Mouse (Mus musculus): ENCODE results near the gene 4933428G20Rik.

The 4933428G20Rik gene

DNA sequence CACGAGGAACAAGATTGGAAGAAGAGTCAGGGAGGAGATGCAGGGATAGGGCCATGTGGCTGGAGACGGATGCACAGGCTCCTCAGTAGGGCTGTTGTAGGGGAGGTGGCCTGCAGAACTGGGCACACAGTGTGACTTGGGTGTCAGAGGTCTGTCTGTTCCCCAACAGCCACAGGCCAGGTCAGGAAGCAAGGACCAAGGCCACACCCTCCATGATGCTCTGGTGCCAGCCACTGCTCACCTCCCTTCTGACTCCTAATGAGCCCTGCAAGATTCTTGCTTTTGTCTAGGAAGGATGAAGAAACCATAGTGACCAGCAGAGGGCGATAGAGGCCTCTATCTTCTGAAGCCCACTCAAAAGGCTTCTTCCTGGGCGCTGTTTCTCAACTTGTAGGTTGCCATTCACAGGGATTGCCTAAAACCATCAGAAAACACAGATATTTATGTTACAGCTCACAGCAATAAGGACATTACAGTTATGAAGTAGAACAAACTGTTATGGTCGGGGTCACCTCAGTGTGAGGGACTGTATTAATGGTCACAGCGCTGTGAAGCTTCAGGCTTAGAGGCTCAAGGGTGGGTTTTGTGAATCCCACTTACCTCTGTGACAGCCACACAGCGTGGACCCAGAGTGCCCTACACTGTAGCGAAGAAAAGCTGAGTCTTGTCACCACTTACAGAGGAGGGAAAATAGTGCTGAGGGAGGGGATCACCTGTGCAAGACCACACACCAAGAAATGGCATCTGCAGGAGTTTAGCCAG, 23.6 kb downstream of the 4933428G20Rik start:
- in situ Hi-C loops (cut with MboI; ENCODE audit: unreplicated experiment in 2 of 2) = loop anchor here (5.0 to 10.0 kb wide), 2 partner anchors 146 to 218 kb away; no protein-coding TSS in a partner anchor

DNA sequence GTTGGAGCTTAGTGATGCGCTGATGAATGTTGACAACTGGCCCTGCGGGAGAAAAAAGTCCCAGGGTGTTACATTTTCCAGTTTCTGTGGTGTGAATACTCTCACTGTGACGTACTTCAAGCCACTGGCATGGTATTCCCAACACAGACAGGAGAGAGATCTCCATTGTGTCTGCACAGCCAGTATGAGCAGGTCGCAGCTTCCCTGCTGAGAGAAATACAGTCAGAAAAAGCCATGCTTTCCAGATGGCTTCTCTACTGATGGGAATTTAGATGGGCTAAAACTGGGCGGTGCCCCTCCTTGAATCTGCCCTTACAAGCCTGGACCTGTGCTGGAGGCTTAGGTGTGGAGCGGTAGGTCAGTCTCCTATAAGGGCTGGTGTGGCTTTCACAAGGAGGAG, 28.9 kb downstream of the 4933428G20Rik start:
- in situ Hi-C loops (cut with MboI; ENCODE audit: unreplicated experiment in 2 of 2) = loop anchor here (5.0 to 10.0 kb wide), 4 partner anchors 59 to 224 kb away; partner anchors contain the start of gene Socs7 (in 2 of the 2)

DNA sequence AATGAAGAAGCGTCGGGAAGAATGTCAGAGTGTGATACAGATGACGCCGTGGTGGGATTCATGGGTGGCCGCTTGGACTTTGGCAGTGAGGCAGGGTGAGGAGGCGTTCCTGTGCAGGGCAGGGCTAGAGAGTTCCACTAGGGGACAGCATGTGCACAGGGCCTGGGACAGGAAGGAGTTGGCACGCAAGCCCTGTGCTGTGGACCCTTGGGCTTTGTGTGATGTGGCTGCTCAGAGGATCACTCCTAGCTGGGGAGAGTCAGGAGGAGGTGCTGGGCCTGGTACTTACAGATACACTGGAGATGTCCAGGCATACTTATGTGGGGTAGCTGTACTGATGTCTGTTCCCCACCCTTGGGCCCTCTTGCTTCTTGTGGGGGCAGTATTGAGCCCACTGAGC, 30.3 kb downstream of the 4933428G20Rik start:
- in situ Hi-C loops (cut with MboI; ENCODE audit: unreplicated experiment in 2 of 2) = loop anchor here (5.0 to 10.0 kb wide), 4 partner anchors 58 to 225 kb away; partner anchors contain the start of gene Socs7 (in 2 of the 2)

DNA sequence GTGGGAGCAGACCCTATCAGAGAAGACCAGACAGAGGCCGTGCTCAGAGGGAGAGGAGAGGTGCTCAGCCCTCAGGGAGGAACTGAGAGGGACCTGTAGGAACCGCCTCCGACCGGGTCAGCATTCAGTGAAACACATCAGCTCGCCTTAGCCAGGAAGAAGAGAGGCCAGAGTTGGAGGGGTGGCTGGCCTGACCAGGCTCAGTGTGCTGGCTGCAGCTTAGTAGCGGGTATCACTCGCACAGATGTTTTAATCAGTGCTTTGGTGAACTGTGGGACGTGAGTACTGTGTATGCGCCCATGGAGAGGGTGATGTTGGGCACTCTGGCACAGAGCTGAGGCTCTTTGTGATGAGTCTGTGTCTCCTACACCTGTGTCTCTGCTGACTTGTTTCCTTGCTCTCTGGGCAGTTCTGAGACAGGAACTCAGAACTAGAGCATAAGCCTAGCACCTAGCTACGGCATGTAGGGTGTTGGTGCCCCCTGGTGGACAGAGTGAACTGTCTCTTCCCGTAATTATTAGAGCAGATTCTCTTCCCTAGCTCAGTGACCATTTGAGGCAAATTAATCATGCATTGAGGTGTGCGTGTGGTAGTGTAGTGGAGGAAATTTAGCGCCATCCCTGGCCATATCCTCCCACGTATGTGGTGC, 31.4 kb downstream of the 4933428G20Rik start:
- in situ Hi-C loops (cut with MboI; ENCODE audit: unreplicated experiment in 2 of 2) = no loop called here

DNA sequence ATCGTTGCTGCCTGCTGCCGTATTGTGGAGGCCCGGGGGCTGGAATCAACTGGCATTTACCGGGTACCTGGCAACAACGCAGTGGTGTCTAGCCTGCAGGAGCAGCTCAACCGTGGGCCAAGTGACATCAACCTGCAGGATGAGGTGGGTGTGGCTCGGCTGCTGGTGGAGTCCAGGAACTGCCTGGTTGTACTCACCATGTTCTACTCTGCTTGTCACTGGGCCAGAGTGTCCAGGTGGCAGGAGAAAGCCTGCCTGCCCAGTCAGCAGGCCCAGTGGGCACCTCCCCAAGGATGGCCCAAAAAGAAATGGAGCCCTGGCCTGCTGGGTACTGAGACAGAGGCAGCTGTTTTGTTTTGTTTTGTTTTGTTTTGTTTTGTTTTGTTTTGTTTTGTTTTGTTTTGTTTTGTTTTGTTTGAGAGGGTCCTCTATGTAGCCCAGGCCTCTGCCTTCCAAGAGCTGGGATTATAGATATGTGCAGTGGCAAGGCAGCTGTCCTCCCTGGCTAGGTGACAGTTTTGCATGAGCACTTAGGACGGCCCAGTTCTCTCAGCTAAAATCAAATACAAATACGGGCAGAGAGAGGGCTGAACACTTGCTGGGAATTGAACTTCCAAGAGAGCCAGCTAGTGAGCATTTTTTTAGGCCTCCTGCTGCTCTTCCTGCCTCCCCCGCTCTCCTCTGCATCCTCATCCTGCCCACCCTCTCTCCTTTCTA, 33.5 kb downstream of the 4933428G20Rik start:
- in situ Hi-C loops (cut with MboI; ENCODE audit: unreplicated experiment in 2 of 2) = no loop called here

DNA sequence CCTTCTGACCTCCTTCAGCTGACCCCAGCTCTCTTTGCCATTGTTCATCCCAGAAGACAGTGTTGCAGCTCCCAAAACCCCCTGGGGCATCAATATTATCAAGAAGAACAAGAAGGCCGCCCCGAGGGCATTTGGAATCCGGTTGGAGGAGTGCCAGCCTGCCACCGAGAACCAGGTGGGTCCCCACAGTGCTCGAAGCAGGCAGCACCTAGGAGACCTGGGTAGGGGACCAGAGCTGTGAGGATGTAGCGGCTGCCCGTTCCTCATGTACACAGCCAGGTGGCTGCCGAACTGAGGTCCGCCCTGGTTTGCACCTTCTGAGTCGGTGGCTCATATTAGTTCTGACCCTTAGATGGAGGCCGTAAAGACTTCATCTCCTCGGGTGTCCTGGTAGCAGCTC, 34.2 kb downstream of the 4933428G20Rik start:
- in situ Hi-C loops (cut with MboI; ENCODE audit: unreplicated experiment in 2 of 2) = no loop called here

DNA sequence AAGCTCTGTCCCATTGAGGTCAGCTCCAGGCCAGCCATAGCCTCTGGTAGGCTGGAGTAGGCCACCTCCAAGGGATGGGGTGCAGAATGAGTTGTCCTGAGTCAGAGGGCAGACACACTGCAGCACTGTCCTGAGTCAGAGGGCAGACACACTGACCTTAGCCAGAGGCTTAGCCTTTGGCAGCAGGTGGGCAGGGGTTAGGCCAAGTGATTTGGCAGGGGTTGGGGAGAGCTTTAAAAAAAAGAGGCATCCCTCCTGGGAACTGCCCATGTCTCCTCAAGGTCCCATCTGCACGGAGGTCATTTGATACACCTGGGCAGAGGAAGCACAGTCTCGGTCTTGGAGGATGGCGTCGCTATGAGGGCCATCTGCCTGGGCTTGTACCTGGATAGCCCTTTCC, 36.1 kb downstream of the 4933428G20Rik start:
- in situ Hi-C loops (cut with MboI; ENCODE audit: unreplicated experiment in 2 of 2) = no loop called here

DNA sequence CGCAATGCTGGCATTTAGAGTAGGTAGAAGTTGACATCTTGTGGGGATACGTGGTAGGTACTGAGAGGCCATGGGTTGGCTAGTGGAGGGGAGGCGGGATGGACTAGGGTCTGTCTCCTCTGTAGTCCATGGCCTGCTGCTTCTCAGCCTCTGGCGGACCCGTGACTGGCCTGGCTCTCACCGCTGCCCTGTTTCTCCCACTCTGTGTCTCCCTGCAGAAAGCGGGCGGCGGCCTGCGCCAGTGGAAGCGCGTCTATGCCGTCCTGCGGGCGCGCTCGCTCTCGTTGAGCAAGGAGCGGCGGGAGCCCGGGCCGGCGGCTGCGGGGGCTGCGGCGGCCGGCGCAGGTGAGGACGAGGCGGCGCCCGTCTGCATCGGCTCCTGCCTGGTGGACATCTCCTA, 37.0 kb downstream of the 4933428G20Rik start:
- in situ Hi-C loops (cut with MboI; ENCODE audit: unreplicated experiment in 2 of 2) = no loop called here

DNA sequence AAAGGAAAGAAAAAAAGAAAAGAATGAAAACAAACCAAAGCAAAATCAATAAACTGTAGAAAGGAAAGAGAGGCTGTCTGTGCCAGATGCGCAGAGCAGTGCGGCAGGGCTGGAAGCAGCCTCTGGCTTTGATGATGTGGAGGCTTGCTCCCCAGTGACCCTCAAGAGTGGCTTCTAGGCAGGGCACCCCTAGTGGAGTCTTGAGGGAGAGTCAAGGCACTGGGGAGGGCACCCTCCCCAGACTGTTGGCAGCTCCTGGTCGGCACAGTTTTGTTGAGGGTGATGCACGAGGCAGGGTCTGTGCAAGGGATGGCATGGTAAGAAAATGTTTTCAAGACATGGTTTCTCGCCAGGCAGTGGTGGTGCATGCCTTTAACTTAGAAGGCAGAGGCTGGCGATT, 37.6 kb downstream of the 4933428G20Rik start:
- in situ Hi-C loops (cut with MboI; ENCODE audit: unreplicated experiment in 2 of 2) = no loop called here

DNA sequence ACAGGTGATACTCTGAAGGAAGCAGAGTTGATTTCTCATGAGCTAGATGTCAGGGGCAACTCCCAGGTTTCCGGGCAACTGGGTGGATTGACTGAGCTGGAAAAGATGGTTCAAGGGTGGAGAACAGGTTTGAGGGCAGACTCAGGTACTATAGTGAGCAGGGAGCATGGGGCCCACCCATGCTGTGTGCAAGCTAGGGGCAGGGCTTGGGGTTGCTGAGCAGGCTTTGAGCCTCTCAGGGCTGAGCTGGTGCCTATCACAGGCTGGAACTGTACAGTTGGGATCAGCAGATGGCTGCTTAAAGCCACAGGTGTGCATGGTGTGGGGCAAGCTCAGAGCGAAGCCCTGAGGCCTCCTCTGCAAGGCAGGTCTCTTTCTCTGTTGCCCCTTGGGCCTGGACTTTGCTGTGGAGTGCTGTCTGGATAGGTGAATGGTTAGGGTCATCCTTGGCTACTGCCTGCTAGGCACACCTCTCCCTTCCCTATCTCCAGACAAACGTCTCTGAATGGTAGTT, 38.8 kb downstream of the 4933428G20Rik start:
- in situ Hi-C loops (cut with MboI; ENCODE audit: unreplicated experiment in 2 of 2) = no loop called here

DNA sequence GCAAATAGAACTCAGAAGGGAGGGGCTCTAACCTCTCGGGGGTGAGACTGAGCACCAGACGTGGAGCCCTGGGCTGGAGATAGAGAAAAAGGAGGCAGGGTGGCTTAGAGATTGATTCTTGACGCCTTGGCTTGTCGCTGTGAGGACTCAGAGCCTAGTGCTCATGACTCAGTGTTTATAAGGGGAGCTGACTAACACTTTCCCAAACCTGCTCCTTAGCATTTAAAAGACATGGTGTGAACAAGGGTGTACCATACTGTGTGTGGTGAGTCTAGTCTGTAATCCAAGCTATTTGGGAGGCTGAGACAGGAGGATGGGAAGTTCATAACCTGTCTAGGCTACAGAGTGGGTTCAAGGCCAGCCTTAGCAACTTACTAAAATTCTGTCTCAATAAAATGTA, 43.0 kb downstream of the 4933428G20Rik start:
- in situ Hi-C loops (cut with MboI; ENCODE audit: unreplicated experiment in 2 of 2) = no loop called here

DNA sequence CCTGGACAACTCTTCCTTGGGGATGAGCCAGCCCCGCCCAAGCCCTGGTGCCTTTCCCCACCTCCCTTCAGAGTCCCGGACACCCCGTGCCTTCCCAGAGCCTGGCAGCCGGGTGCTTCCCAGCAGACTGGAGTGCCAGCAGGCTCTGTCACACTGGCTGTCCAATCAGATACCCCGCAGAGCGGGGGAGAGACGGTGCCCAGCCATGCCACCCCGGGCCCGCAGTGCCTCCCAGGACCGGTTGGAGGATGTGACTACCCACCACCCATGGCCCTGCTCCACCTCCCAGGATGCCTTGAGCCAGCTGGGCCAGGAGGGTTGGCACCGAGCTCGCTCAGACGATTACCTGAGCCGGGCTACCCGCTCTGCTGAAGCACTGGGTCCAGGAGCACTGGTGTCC, 48.5 kb downstream of the 4933428G20Rik start:
- in situ Hi-C loops (cut with MboI; ENCODE audit: unreplicated experiment in 2 of 2) = no loop called here

DNA sequence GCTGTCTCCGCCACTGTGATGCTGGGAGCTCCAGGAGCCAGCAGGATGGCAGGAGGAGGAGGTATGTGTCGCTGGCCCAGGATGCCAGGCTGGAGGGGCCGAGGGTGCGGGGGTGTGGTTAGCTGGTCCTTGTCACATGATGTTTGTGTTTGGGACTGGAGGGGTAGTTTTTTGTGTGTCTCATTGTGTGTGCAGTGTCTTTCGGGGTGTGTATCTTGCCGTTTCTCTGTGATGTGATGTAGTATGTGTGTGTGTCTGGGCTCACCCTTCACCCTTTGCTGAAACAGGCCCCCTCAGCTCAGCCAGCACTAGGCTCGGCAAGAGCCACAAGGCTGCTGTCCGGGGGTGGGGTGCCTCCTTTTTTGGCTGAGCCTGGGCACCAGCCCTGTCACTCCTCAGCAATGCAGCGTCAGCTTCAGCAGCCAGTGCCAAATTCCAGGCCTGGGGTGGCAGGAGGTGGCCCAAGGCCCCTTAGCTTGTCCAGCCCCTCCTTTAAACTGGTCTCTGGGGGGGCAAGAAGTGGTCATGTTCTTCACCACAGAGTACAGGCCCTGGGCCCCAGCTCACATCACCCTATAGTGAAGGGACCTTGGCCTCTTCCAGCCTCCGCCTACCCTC, 49.7 kb downstream of the 4933428G20Rik start:
- in situ Hi-C loops (cut with MboI; ENCODE audit: unreplicated experiment in 2 of 2) = no loop called here

DNA sequence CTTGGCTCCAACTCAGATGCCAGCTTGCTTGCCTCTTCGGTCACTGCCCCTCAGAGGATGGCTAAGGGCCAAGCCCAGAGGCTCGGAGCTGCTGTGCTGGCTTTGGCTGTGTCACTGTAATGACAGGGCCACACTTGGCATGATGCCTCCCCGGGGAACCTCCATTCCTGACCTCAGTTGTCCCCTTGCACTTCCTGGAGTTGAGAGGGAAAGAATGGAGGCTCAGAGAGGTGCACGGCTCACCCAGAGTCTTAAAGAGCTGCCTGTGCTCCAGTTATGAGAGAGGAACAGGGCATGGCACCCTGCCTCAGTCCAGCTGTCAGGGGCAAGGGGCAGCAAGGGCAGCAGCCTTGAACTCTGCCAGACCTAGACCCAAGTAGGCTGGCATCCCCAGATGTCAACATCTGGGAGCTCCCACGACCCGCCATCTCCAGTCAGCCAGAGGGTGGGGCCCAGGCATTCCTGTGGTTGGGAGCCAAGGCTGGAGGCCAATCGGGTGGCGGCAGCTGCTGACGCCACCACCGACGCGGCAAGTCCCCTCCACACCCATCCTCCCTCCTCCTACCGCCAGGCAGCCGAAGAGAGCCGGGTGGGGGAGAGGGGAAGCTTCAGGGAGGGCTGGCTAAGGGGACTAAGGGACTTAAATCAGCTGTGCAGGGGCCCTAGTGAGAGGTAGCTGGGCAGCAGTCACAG, 50.4 kb downstream of the 4933428G20Rik start:
- in situ Hi-C loops (cut with MboI; ENCODE audit: unreplicated experiment in 2 of 2) = no loop called here

DNA sequence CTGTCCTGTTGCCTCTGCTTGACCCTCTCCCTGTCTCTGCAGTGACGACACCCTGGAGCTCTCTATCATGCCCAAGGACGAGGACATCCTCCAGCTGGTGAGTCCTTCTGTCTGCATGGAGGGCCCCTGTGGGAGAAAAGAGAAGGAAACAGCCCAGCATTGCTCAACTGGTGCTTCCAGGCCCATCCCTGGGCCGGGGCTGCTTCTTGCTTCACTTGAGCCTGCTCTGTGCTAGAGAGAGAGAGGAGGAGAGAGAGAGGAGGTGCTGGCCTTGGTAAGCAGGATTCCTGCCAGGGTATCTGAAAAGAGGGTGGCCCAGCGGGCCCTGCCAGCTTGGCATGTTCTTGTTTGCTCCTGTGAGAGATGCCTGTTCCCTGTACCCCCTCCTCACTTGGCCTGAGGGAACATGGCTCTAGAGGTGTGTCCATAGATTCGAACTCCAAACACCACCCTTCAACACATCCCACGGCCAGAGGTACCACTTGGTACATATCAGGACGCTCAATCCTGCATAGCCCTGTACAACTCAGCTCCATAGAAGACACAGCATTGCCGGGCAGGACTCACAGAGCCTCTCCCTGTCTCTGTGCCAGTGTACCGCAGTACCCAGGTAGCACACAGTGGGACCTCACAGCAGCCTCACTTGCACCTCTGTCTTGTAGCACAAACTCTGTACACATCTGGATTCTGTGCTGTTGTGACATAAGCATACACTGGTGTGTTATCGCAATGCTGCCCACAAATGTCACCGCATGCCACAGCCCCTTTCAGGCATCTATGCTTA, 51.3 kb downstream of the 4933428G20Rik start:
- in situ Hi-C loops (cut with MboI; ENCODE audit: unreplicated experiment in 2 of 2) = no loop called here

DNA sequence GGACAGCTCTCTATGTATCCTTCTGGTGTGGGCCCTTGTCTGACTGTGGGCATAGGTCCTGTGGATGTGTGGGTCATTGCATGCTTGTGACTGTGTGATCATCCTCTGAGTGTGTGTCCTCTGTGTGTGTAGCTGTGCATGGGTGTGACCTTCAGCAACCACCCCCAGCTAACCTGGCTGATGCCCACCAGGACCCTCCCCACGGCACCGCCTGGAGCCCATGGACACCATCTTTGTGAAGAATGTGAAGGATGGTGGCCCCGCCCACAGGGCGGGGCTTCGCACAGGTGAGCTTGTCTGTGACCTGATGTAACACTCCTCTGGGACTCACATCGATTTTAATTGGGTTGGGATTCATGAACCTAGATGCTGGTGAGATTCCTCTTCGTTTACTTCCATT, 52.2 kb downstream of the 4933428G20Rik start:
- in situ Hi-C loops (cut with MboI; ENCODE audit: unreplicated experiment in 2 of 2) = no loop called here

DNA sequence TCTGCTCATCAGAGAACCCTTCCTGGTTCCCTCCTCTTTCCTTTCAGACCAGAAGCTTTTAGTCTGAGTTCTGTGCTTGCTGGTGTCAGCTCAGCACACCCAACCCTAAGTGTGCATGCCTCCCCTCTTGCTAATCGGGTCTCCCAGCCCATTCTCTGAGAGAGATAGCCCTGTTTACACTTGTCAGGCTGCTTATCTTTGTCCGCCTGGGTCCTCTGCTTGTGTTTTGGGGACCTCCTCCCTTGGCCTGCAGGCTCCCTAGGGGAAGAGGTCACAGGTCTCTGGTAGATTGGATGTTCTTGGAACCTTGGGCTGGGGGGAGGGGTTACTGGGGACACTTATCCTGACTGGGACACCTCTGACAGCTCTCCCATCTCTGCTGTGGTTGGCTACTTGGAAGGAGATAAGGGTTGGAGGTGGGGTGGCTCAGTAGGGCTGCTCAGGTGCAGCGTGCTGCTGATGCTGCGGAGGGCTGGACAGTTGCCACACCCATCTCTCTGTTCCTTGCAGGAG, 54.1 kb downstream of the 4933428G20Rik start:
- in situ Hi-C loops (cut with MboI; ENCODE audit: unreplicated experiment in 2 of 2) = no loop called here

DNA sequence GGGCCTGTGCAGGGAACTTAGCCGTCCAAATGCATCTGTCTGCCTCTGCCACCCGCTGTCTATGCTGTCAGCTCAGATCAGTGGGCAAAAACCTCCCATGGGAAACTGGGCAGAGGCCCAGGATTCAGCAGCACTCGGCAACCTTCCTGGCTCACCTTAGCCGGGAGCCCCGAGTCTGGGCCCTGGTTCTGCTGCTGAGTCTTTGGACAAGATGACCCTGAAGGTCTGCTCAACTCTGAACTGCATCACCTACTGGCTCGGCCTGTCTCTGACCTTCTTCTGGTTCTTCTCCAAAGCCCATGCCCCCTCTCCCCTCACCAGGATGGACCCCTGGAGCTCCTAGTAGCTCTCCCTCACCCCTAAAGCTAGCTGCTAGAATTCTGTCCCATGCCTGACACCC, 54.5 kb downstream of the 4933428G20Rik start:
- in situ Hi-C loops (cut with MboI; ENCODE audit: unreplicated experiment in 2 of 2) = no loop called here

Measured in v-Abl transformed pro-B cells (cell line).